Mouse (Mus musculus): Measurements from ENCODE around the gene Cd19.

The Cd19 gene

GRCm38 (mm10) chr7:126414725-126415124, at the start of gene Cd19:
Cd19 (minus strand) TSS chr7:126414889.
- DNase-seq, result no peak

GRCm38 (mm10) chr7:126464121-126464520, 49.4 kb upstream of the Cd19 start:
- peak; percentile 47 for DNase-seq

GRCm38 (mm10) chr7:126463547-126463946, 48.9 kb upstream of the Cd19 start:
- DNase-seq, result no peak

DNA sequence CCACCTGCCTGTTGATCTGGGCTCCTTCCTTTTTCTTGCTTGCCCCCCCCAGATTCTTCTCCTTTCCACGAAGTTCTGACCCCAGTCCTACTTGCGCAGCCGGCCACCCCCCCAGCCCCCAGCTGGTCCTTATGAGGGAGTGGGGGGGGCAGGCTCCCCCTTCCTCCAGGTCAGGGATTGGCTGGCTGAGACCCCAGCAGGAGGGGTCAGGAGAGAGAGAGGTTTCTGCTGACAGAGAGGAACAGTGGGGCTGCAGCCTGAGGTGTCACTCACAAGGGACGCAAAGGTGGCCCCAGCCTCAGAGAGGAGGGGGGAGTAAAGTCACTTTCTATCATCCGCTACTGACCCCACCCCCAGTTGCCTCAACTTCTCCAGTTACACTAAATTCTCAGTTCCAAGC, 48.3 kb upstream of the Cd19 start, which contains the start of gene Atp2a1:
TSS of gene Atp2a1 (minus strand) at position 105 of the 400 bp plus-strand sequence.
- no peak for DNase-seq

DNA sequence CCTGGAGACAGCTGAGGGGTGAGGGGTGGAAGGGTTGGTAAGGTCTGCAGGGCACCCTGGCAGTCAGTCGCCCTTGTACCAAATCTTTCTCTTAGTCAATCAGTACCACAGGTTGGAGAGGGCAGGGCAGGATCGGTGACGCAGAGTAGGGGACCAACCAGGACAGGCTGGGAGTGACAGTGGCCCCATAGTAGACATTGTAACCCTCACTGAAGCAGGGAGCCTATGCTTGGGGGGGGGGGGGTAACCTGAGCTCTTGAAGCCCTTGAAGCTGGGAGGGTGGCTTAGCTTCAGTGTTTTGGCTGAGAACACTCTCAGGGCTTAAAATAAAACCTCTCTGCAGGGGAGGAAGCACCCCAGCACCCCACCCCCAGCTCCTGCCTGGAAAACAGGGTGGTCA, 46.9 kb upstream of the Cd19 start:
- no peak for DNase-seq

DNA sequence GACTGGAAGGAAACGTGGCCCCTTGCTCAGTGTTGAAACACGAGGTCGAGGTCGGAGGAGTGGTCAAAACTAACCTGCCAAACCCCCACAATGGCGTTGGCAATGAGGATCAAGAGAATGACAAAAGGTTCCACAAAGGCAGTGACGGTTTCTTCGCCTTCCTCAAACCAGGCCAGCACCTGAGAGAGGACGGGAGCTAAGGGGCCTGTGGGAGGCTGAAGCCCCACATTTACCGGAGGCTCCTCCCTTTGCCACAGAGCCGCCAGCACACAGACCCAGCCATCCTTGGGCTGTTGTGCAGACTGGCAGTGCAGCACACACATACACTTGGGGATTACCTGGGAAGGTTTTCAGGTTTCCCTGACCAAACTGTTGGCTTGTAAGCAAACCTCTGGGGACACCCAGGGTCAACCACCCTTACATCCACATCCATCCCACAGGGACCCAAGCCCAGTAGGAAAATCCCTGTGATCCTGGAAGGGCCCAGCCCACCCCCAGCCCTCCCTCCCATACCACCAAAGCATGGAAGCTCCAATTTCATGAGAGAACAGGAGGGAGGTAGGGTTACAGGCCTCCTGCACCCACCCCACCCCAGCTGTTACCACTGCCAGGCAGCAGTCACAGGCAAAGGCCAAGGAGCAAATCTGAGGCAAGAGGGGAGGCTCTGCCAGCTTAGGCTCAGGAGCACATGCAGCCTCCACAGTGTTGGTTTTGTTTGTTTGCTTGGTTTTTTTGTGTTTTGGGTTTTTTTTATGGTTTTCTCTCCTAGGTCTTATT, 46.1 kb upstream of the Cd19 start:
- DNase-seq, result no peak

DNA sequence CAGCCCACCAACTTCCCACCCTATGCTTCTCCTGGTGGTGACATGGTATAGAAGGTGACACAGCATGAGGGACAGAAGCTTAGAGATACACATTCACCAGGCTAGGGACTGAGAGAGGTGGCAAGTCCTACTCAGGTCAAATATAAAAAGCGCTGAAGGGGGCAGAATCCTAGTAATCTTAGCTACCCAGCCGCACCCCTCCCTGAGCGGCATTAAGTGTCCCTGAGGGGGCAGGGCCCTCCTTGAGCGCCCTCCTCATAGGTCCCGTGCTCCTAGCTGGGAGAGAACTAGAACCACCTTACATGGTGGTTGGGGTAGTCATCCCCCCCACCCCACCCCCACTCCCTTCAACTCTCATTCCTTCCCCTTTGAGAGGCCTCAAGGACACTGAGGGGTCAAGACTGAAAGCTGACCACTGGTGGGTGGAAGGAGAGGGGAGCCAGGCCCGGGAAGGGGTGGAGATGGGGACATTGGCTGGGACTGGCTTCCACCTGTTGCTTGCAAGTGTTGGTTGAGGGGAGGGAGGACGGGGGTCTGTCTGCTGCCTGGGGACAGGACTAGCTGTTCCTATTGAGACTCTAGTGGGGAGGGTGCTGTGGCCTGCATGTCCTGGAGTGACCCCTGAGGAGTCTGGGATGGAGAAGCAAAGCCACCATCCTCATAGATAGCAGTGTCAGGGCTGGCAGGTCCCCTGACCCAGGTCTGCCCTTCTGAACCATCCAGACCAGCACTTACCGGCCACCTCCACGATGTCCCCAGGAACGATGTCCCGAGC, 44.3 kb upstream of the Cd19 start:
- no peak for DNase-seq

DNA sequence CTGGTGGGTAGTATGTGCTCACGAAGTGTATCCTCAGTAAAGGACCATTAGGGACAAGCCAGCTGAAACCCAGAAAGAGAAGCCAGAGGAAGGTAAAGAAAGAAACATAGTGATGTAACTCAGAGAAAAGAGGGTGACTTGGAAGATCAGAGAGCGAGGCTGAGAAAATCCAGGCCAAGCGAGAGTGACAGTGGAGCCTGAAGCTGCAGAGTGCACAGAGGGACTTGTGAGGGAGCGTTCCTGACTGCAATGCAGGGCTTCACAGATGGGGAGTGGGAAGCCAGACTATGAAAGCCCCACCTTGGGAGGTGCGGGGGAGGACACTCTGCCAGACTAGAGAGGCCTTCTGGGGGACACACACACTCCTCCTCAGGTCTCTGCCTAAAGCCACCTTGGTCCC, 43.5 kb upstream of the Cd19 start:
- DNase-seq, result no peak

DNA sequence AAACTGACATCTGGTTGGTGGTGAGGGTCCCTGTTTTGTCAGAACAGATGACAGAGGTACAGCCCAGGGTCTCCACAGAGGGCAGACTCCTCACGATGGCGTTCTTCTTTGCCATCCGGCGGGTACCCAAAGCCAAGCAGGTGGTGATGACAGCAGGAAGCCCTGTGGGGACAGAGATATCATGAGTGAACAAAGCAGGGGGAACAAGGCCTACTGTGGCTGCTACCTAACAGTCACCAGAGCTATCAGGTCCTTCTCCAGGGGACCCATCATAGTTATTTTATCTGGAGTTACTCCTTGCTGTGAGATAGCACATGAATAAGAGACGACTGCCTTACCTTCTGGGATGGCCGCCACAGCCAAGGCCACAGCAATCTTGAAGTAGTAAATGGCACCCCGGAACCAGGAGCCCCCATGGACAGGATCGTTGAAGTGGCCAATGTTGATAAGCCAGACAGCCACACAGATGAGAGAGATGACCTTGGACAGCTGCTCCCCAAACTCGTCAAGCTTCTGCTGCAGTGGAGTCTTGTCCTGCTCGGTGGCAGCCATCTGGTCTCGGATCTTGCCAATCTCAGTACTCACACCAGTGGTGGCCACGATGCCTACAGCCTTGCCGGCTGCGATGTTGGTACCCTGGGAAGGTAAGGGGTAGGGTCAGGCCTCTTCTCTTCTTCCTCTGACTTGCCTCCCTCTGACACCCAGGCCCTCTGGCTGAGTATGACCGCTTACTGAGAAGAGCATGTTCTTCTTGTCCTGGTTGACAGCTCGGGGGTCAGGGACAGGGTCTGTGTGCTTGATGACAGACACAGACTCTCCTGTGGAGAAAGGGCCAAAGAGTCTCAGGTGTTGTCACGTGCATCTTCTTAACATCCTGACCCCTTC, 41.9 kb upstream of the Cd19 start:
- DNase-seq, result no peak

DNA sequence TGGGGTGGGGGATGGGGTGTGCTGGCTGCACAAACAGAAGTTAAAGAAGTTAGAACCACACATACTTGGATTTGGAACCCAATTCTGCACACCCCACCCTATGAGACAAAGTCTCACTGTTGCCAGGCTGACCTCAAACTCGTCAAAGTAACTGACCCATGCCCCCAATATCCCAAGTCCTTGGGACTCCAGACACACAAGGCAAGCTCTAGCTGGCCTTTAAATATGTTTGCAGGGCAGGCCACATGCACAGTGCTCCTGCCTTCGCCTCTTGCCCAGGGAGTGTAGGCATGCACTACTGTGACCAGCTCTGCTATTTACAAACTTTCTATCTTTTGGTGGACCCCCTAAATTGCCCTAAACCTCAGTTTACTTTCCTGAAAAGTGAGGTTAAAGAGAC, 40.6 kb upstream of the Cd19 start:
- DNase-seq, result no peak

GRCm38 (mm10) chr7:126453861-126454260, 39.2 kb upstream of the Cd19 start:
- no peak for DNase-seq

GRCm38 (mm10) chr7:126452244-126452643, 37.6 kb upstream of the Cd19 start:
- DNase-seq, result no peak

GRCm38 (mm10) chr7:126450641-126451040, 36.0 kb upstream of the Cd19 start:
- DNase-seq, result no peak

DNA sequence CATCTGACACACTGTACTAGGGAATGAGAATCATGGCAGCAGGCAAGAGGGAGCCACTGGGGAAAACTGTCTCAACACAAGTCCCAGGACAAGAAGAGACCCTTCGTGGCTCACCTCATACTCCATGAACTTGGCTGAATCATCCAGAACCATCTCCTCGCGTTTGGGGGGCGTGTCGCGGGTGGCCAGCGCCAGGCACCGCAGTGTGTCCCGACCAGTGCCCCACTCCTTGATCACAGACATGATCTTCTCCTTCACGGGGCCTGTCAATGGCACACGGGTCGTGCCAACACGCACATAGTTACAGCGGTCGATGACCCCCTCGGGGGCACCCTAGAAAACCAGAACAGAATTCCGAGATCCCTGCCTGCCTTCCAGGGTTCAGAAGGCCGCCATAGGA, 35.3 kb upstream of the Cd19 start:
- no peak for DNase-seq

GRCm38 (mm10) chr7:126448481-126448880, 33.8 kb upstream of the Cd19 start:
- DNase-seq, result no peak

GRCm38 (mm10) chr7:126446217-126446616, 31.5 kb upstream of the Cd19 start:
- no peak for DNase-seq

GRCm38 (mm10) chr7:126445104-126445815, 30.6 kb upstream of the Cd19 start:
- DNase-seq, result no peak

- no peak for DNase-seq
These were observed 29.8 kb upstream of the Cd19 start for GRCm38 (mm10) chr7:126444536-126444935.

DNA sequence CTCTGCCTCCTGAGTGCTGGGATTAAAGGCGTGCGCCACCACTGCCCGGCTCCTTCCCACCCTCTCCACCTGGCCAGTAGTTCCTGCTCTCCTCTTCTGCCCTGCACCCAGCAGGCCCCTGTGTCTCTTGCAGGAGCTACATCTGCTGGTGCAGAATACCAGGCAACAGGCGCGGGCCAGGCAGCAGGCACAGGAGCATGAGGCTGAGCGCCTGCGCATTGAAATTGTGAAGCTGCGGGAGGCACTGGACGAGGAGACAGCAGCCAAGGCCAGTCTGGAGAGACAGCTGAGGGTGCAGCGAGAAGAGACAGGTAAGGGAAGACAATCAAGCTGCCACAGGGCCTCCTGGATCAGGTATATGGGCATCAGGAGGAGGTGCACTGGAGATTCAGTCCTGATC, 29.3 kb upstream of the Cd19 start:
- DNase-seq, result no peak

DNA sequence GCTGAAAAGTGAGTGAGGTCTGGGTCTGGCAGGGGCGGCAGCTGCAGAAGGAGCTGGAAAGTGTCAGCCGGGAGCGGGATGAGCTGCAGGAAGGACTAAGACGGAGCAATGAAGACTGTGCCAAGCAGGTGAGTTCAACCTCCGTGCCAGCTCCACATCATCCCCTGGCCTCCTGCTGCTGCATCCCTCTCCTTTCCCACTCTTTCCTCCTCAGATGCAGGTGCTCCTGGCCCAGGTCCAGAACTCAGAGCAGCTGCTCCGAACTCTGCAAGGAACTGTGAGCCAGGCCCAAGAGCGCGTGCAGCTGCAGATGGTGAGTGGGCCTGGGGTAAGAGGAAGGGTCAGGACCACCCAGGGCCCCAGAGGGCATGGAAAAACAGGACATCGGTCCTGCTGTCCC, 25.4 kb upstream of the Cd19 start:
- DNase-seq, result no peak

GRCm38 (mm10) chr7:126436851-126437250, 22.2 kb upstream of the Cd19 start:
- DNase-seq, result peak; percentile 68

DNA sequence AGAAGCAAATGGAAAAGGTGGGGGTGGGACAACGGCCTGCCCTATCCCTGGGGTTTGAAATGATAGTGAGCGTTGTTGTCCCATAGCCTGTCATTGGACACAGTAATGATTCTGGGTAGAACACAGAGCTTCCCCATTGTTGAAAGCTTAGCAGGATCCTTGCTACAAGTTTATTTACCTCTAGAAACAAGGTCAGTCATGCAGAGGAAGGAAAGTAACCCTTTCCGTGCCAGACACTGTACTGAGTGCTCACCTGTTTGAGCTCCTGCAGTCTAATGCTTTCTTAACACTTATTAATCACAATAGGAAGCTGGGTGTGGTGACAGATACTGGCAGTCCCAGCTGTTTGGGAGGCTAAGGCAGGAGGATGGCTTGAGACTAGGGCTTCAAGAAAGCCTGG, 21.1 kb upstream of the Cd19 start:
- no peak for DNase-seq

DNA sequence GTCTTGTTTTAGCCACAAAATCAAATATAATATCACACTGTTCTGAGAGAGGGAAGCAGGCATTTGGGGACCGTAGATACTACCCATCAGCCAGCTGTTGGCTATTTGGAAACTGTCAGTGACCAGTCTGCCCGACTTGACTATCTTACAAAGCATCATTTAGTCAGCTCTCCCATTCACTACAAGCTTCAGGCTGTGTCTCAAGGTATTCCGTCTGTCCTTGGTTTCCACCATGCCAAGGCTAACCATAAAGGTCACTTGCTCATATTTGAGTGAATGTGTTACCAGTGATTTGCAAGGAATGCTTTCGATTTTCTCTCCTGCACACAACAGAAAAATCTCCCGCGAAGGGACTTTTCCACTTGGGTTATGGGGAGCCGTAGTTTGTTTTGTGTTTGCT, 20.0 kb upstream of the Cd19 start:
- DNase-seq, result no peak
